Mouse (Mus musculus) limb, embryonic 11.5 days (tissue): ENCODE data around the gene Atp6v1g2. TPM values are rescaled to one million over a fixed set of nuclear protein-coding genes. Genes with fewer than 3 reads are reported as not detected.

Experiments
- ATAC-seq: fragments of 200-750 bp; cut with Nextera tagmentation; 2 replicates; pipeline ENCODE4 v1.8.0; 2017; ENCODE audit warnings: low read depth; ENCODE audit not compliant: insufficient number of reproducible peaks, low FRiP score, low TSS enrichment
- DNase-seq: peaks from one replicate; pipeline ENCODE4 v3.0.0-alpha.2; 2015; ENCODE audit warnings: low spot score
- H3K27ac ChIP-seq: fragments of 300-500 bp; sonication (generic); replicated peaks from 2 replicates; pipeline ENCODE4 v1.5.1; 2014; ENCODE audit warnings: low read depth, mild to moderate bottlenecking, low read length
- H3K27me3 ChIP-seq: fragments of 300-500 bp; sonication (generic); 2 replicates; pipeline ENCODE4 v1.6.1; 2014; ENCODE audit warnings: mild to moderate bottlenecking, low read length, mixed read lengths; ENCODE audit not compliant: control insufficient read depth, insufficient read depth
- H3K36me3 ChIP-seq: fragments of 300-500 bp; sonication (generic); 2 replicates; pipeline ENCODE4 v1.6.1; 2014; ENCODE audit warnings: mild to moderate bottlenecking, low read length, moderate library complexity, mixed read lengths; ENCODE audit not compliant: control insufficient read depth, insufficient read depth
- H3K4me1 ChIP-seq: fragments of 300-500 bp; sonication (generic); 2 replicates; pipeline ENCODE4 v1.6.1; 2014; ENCODE audit warnings: low read length, mixed read lengths; ENCODE audit not compliant: control insufficient read depth, insufficient read depth
- H3K4me2 ChIP-seq: fragments of 300-500 bp; sonication (generic); 2 replicates; pipeline ENCODE4 v1.6.1; 2014; ENCODE audit warnings: low read depth, mild to moderate bottlenecking, moderate library complexity; ENCODE audit not compliant: severe bottlenecking
- H3K4me3 ChIP-seq: fragments of 300-500 bp; sonication (generic); 2 replicates; pipeline ENCODE4 v1.5.1; 2014; ENCODE audit warnings: low read depth, low read length
- H3K9ac ChIP-seq: fragments of 300-500 bp; sonication (generic); 2 replicates; pipeline ENCODE4 v1.6.1; 2014; ENCODE audit warnings: mild to moderate bottlenecking, low read length
- H3K9me3 ChIP-seq: fragments of 300-500 bp; sonication (generic); 2 replicates; pipeline ENCODE4 v1.6.1; 2016; ENCODE audit warnings: low read length; ENCODE audit not compliant: control insufficient read depth
- WGBS: fragments of 180-500 bp; shearing (Covaris S2); extraction: QIAGEN DNeasy Blood & Tissue Kit; methylation state at CpG from one replicate; pipeline ENCODE4 v1.1.7; 2014; 5-methylcytosine and 5-hydroxymethylcytosine counted together
- polyA plus RNA-seq: library from polyadenylated mRNA; unstranded; fragments of >200 nt; fragmentation: Nextera tagmentation; extraction: Ambion mirVana; gene quantifications from 2 replicates; pipeline ENCODE4 v1.2.1, GENCODE M21; 2014

Atp6v1g2 gene
- polyA plus RNA-seq, 1 experiment from 2014 or later: 5.9 TPM

GRCm38 (mm10) chr17:35258492-35259478 is 25.3 kb downstream of the Atp6v1g2 start:
- Histone ChIP-seq H3K4me2 (no peak overlapping the region), H3K27me3 (peaks cover 19% of the 10 kb centered on the region), H3K27ac (no peak overlapping the region), H3K9me3 (no peaks in the 10 kb centered on the region), H3K36me3 (peaks cover 7% of the 10 kb centered on the region), H3K4me1 (no peaks in the 10 kb centered on the region), H3K4me3 (no peak overlapping the region), H3K9ac (no peak overlapping the region)
- DNase-seq (no peak), ATAC-seq (no peak)
- WGBS: 61% methylated on average over 13 of the region's 14 CpGs

- Histone ChIP-seq H3K27me3 (peaks cover 27% of the 10 kb centered on the region), H3K4me2 (no peak overlapping the region), H3K27ac (no peak overlapping the region), H3K36me3 (no peaks in the 10 kb centered on the region), H3K9ac (no peak overlapping the region), H3K4me1 (no peaks in the 10 kb centered on the region), H3K9me3 (no peaks in the 10 kb centered on the region), H3K4me3 (no peak overlapping the region)
- DNase-seq (no peak), ATAC-seq (no peak)
- WGBS: 79% methylated on average over 4 of the region's 4 CpGs
Observed at GRCm38 (mm10) chr17:35259621-35260020, 26.2 kb downstream of the Atp6v1g2 start.

- no peak overlapping the region for H3K4me2 ChIP-seq
- H3K27me3 ChIP-seq: peaks cover 31% of the 10 kb centered on the region
- no peaks in the 10 kb centered on the region for H3K36me3 ChIP-seq
- no peaks in the 10 kb centered on the region for H3K9me3 ChIP-seq
- ATAC-seq (no peak), DNase-seq (no peak)
- 76% methylated on average over 13 of the region's 13 CpGs for WGBS
- no peak overlapping the region for H3K9ac ChIP-seq
- no peaks in the 10 kb centered on the region for H3K4me1 ChIP-seq
- no peak overlapping the region for H3K27ac ChIP-seq
- H3K4me3 ChIP-seq: no peak overlapping the region; the same call in 1 of the 2 replicates
Observed at GRCm38 (mm10) chr17:35261651-35262050, 28.2 kb downstream of the Atp6v1g2 start.

GRCm38 (mm10) chr17:35262664-35263522 is 29.4 kb downstream of the Atp6v1g2 start, which contains the start of gene H2-D1:
Gene H2-D1 (plus strand): TSS chr17:35262730.
- Histone ChIP-seq H3K9ac (peak within 1 kb of the TSS; percentile 47; the same call in 1 of the 2 replicates), H3K27me3 (peaks cover 31% of the 10 kb centered on the region), H3K36me3 (no peaks in the 10 kb centered on the region), H3K4me3 (peak within 1 kb of the TSS; percentile 60), H3K4me1 (no peaks in the 10 kb centered on the region), H3K4me2 (peak within 1 kb of the TSS; percentile 95), H3K27ac (no peak within 1 kb of the TSS), H3K9me3 (no peaks in the 10 kb centered on the region)
- ATAC-seq (peak; percentile 89), DNase-seq (peak; percentile 92)
- WGBS: 2% methylated on average over 60 of the region's 73 CpGs

- Histone ChIP-seq H3K27me3 (peaks cover 31% of the 10 kb centered on the region), H3K9ac (peak overlapping the region; percentile 47; the same call in 1 of the 2 replicates), H3K4me1 (no peaks in the 10 kb centered on the region), H3K27ac (no peak overlapping the region), H3K4me2 (peak overlapping the region; percentile 95), H3K36me3 (no peaks in the 10 kb centered on the region), H3K9me3 (no peaks in the 10 kb centered on the region), H3K4me3 (peak overlapping the region; percentile 60)
- DNase-seq (peak; percentile 39), ATAC-seq (no peak)
- under 1% methylated on average over 31 of the region's 31 CpGs for WGBS
Observed at GRCm38 (mm10) chr17:35263523-35263883, 30.0 kb downstream of the Atp6v1g2 start.

- Histone ChIP-seq H3K27me3 (peaks cover 21% of the 10 kb centered on the region), H3K9ac (no peak overlapping the region), H3K27ac (no peak overlapping the region), H3K9me3 (no peaks in the 10 kb centered on the region), H3K4me3 (no peak overlapping the region), H3K36me3 (no peaks in the 10 kb centered on the region), H3K4me1 (no peaks in the 10 kb centered on the region), H3K4me2 (no peak overlapping the region)
- DNase-seq: no peak
- WGBS: 57% methylated on average over 1 of the region's 1 CpGs
- ATAC-seq: no peak
Observed at GRCm38 (mm10) chr17:35267399-35268086, 34.1 kb downstream of the Atp6v1g2 start.

GRCm38 (mm10) chr17:35269653-35270347 is 36.3 kb downstream of the Atp6v1g2 start:
- DNase-seq: peak; percentile 85

More at GRCm38 (mm10) chr17:35269653-35270347, 36.3 kb downstream of the Atp6v1g2 start:
- no peak for ATAC-seq
- WGBS: 21% methylated on average over 3 of the region's 3 CpGs
- Histone ChIP-seq H3K27ac (no peak overlapping the region), H3K4me2 (no peak overlapping the region), H3K9me3 (no peaks in the 10 kb centered on the region), H3K27me3 (0 out of 2 replicates have a peak, but pooled peaks cover 4% of the 10 kb centered on the region), H3K4me1 (no peaks in the 10 kb centered on the region), H3K4me3 (no peak overlapping the region), H3K36me3 (no peaks in the 10 kb centered on the region), H3K9ac (no peak overlapping the region)
